Mouse (Mus musculus) MEL (cell line): ENCODE measurements around the gene Dnm2. TPM values are rescaled to one million over a fixed set of nuclear protein-coding genes. Genes with fewer than 3 reads are reported as not detected.
A peak's percentile ranks its signal among the peaks of the same experiment; 100 is the strongest.

ENCODE experiments used
- DNase-seq: peaks from one replicate; pipeline ENCODE4 v3.0.0; 2011; ENCODE audit warnings: low read depth, low spot score
- H3K27ac ChIP-seq: 2 replicates; pipeline ENCODE4 v1.5.1; 2012; ENCODE audit warnings: low read depth, mild to moderate bottlenecking, control low read depth, low read length, moderate library complexity; ENCODE audit not compliant: control insufficient read depth
- H3K27me3 ChIP-seq, 2 experiments: fragments of 150-350 bp in 1 of 2; sonication (generic) in 1 of 2; 2 replicates each; pipeline ENCODE4 v1.6.1; 2012; ENCODE audit warnings: low read length in 2 of 2, mild to moderate bottlenecking in 2 of 2, improper control_type of control experiment in 1 of 2, moderate library complexity in 1 of 2; ENCODE audit not compliant: insufficient read depth in 2 of 2, control insufficient read depth in 1 of 2
- H3K36me3 ChIP-seq, 2 experiments: 2 replicates each; pipeline ENCODE4 v1.6.1; 2012 to 2014; ENCODE audit warnings: low read length in 2 of 2, improper control_type of control experiment in 1 of 2, inconsistent platforms in 1 of 2, mild to moderate bottlenecking in 1 of 2; ENCODE audit not compliant: insufficient read depth in 2 of 2, control insufficient read depth in 1 of 2
- H3K4me1 ChIP-seq, 2 experiments: fragments of 150-350 bp in 1 of 2; sonication (generic) in 1 of 2; 2 replicates each; pipeline ENCODE4 v1.6.1; 2012; ENCODE audit warnings: low read length in 2 of 2, improper control_type of control experiment in 1 of 2, mild to moderate bottlenecking in 1 of 2; ENCODE audit not compliant: insufficient read depth in 2 of 2, control insufficient read depth in 1 of 2
- H3K4me3 ChIP-seq, 2 experiments: fragments of 150-350 bp in 1 of 2; sonication (generic) in 1 of 2; 2 replicates each; pipeline ENCODE4 v1.5.1; 2012; ENCODE audit warnings: low read depth in 2 of 2, low read length in 2 of 2, mild to moderate bottlenecking in 2 of 2, moderate library complexity in 2 of 2, control low read depth in 1 of 2, improper control_type of control experiment in 1 of 2; ENCODE audit not compliant: control insufficient read depth in 1 of 2, insufficient read depth in 1 of 2
- H3K79me2 ChIP-seq: 2 replicates; pipeline ENCODE4 v1.6.1; 2012; ENCODE audit warnings: mild to moderate bottlenecking, low read length, moderate library complexity; ENCODE audit not compliant: control insufficient read depth, poor library complexity, insufficient read depth
- H3K9ac ChIP-seq: 2 replicates; pipeline ENCODE4 v1.6.1; 2012; ENCODE audit warnings: low read depth, mild to moderate bottlenecking, control low read depth, low read length, moderate library complexity; ENCODE audit not compliant: control insufficient read depth, poor library complexity, severe bottlenecking
- H3K9me3 ChIP-seq: fragments of 150-350 bp; sonication (generic); replicated peaks from 2 replicates; pipeline ENCODE4 v1.6.1; 2012; ENCODE audit warnings: mild to moderate bottlenecking, low read length, improper control_type of control experiment, moderate library complexity; ENCODE audit not compliant: insufficient read depth
- BHLHE40 ChIP-seq: IDR thresholded peaks from 2 replicates; pipeline ENCODE4 v1.6.1; 2012; ENCODE audit warnings: low read depth, mild to moderate bottlenecking, inconsistent platforms, low read length, improper control_type of control experiment, borderline replicate concordance
- CHD1 ChIP-seq: IDR thresholded peaks from 2 replicates; pipeline ENCODE4 v1.6.1; 2012; ENCODE audit warnings: low read depth, mild to moderate bottlenecking, inconsistent platforms, low read length, improper control_type of control experiment
- CHD2 ChIP-seq: IDR thresholded peaks from 2 replicates; pipeline ENCODE4 v1.6.1; 2011; ENCODE audit warnings: low read length, improper control_type of control experiment
- CTCF ChIP-seq, 3 experiments: IDR thresholded peaks in 2 of 3; conservative IDR thresholded peaks in 1 of 3; 2 replicates each; pipeline ENCODE4 v1.5.1; 2011 to 2012; ENCODE audit warnings: low read length in 3 of 3, low read depth in 2 of 3, mild to moderate bottlenecking in 2 of 3, improper control_type of control experiment in 1 of 3, inconsistent platforms in 1 of 3, mixed read lengths in 1 of 3, moderate library complexity in 1 of 3; ENCODE audit not compliant: control insufficient read depth in 1 of 3, insufficient read depth in 1 of 3, poor library complexity in 1 of 3, severe bottlenecking in 1 of 3
- E2F4 ChIP-seq: IDR thresholded peaks from 2 replicates; pipeline ENCODE4 v1.6.1; 2011; ENCODE audit warnings: low read depth, low read length, improper control_type of control experiment, borderline replicate concordance
- ELF1 ChIP-seq: IDR thresholded peaks from 2 replicates; pipeline ENCODE4 v1.6.1; 2014; ENCODE audit warnings: low read depth, mild to moderate bottlenecking, inconsistent platforms, low read length, improper control_type of control experiment, moderate library complexity
- EP300 ChIP-seq, 2 experiments: IDR thresholded peaks; 2 replicates each; pipeline ENCODE4 v1.6.1; 2011; ENCODE audit warnings: improper control_type of control experiment in 2 of 2, low read length in 2 of 2, low read depth in 1 of 2, mild to moderate bottlenecking in 1 of 2
- GABPA ChIP-seq: IDR thresholded peaks from 2 replicates; pipeline ENCODE4 v1.6.1; 2012; ENCODE audit warnings: low read depth, mild to moderate bottlenecking, inconsistent platforms, low read length, improper control_type of control experiment, moderate library complexity
- GATA1 ChIP-seq: IDR thresholded peaks from 2 replicates; pipeline ENCODE4 v1.6.1; 2011; ENCODE audit warnings: low read depth, low read length, improper control_type of control experiment
- JUND ChIP-seq: IDR thresholded peaks from 2 replicates; pipeline ENCODE4 v1.6.1; 2011; ENCODE audit warnings: low read depth, mild to moderate bottlenecking, improper control_type of control experiment, low read length
- KAT2A ChIP-seq: conservative IDR thresholded peaks from 2 replicates; pipeline ENCODE4 v1.6.1; 2012; ENCODE audit warnings: low read depth, low read length, improper control_type of control experiment, inconsistent platforms
- MAFK ChIP-seq: IDR thresholded peaks from 2 replicates; pipeline ENCODE4 v1.6.1; 2011; ENCODE audit warnings: low read depth, mild to moderate bottlenecking, low read length, improper control_type of control experiment, borderline replicate concordance
- MAZ ChIP-seq: IDR thresholded peaks from 2 replicates; pipeline ENCODE4 v1.6.1; 2012; ENCODE audit warnings: low read depth, mild to moderate bottlenecking, inconsistent platforms, low read length, improper control_type of control experiment
- MXI1 ChIP-seq: IDR thresholded peaks from 2 replicates; pipeline ENCODE4 v1.6.1; 2011; ENCODE audit warnings: mild to moderate bottlenecking, low read depth, low read length, improper control_type of control experiment
- MYB ChIP-seq: IDR thresholded peaks from 2 replicates; pipeline ENCODE4 v1.6.1; 2011; ENCODE audit warnings: mild to moderate bottlenecking, low read depth, low read length, improper control_type of control experiment
- MYC ChIP-seq: IDR thresholded peaks from 2 replicates; pipeline ENCODE4 v1.6.1; 2011; ENCODE audit warnings: low read depth, mild to moderate bottlenecking, low read length, improper control_type of control experiment, moderate library complexity
- NELFE ChIP-seq: IDR thresholded peaks from 2 replicates; pipeline ENCODE4 v1.6.1; 2011; ENCODE audit warnings: low read depth, low read length, improper control_type of control experiment
- POLR2A ChIP-seq, 2 experiments: IDR thresholded peaks; 2 replicates each; pipeline ENCODE4 v1.6.1; 2011 to 2012; ENCODE audit warnings: low read length in 2 of 2, mild to moderate bottlenecking in 2 of 2, control low read depth in 1 of 2, improper control_type of control experiment in 1 of 2, low read depth in 1 of 2, moderate library complexity in 1 of 2; ENCODE audit not compliant: control insufficient read depth in 1 of 2, insufficient read depth in 1 of 2, poor library complexity in 1 of 2
- POLR2AphosphoS5 ChIP-seq: IDR thresholded peaks from 2 replicates; pipeline ENCODE4 v1.6.1; 2012; ENCODE audit warnings: low read depth, borderline replicate concordance, mild to moderate bottlenecking, inconsistent platforms, low read length, moderate library complexity, mixed read lengths
- RAD21 ChIP-seq: IDR thresholded peaks from 2 replicates; pipeline ENCODE4 v1.6.1; 2011; ENCODE audit warnings: mild to moderate bottlenecking, low read depth, low read length, improper control_type of control experiment
- RCOR1 ChIP-seq: IDR thresholded peaks from 2 replicates; pipeline ENCODE4 v1.6.1; 2012; ENCODE audit warnings: low read depth, mild to moderate bottlenecking, inconsistent platforms, low read length, improper control_type of control experiment
- SIN3A ChIP-seq: IDR thresholded peaks from 2 replicates; pipeline ENCODE4 v1.6.1; 2012; ENCODE audit warnings: low read length, improper control_type of control experiment, inconsistent platforms
- SMC3 ChIP-seq: IDR thresholded peaks from 2 replicates; pipeline ENCODE4 v1.6.1; 2011; ENCODE audit warnings: low read depth, low read length, improper control_type of control experiment
- TCF12 ChIP-seq: IDR thresholded peaks from 2 replicates; pipeline ENCODE4 v1.6.1; 2014; ENCODE audit warnings: low read depth, mild to moderate bottlenecking, inconsistent platforms, low read length, improper control_type of control experiment, moderate library complexity
- UBTF ChIP-seq: IDR thresholded peaks from 2 replicates; pipeline ENCODE4 v1.6.1; 2012; ENCODE audit warnings: low read depth, mild to moderate bottlenecking, inconsistent platforms, low read length, improper control_type of control experiment, moderate library complexity, borderline replicate concordance; ENCODE audit not compliant: insufficient read depth
- USF2 ChIP-seq, 2 experiments: IDR thresholded peaks; 2 replicates each; pipeline ENCODE4 v1.6.1; 2011 to 2012; ENCODE audit warnings: improper control_type of control experiment in 2 of 2, low read length in 2 of 2, borderline replicate concordance in 1 of 2, inconsistent platforms in 1 of 2, low read depth in 1 of 2, mild to moderate bottlenecking in 1 of 2; ENCODE audit not compliant: insufficient read depth in 1 of 2
- ZC3H11A ChIP-seq: IDR thresholded peaks from 2 replicates; pipeline ENCODE4 v1.6.1; 2012; ENCODE audit warnings: low read depth, mild to moderate bottlenecking, inconsistent platforms, low read length, improper control_type of control experiment
- ZKSCAN1 ChIP-seq: IDR thresholded peaks from 2 replicates; pipeline ENCODE4 v1.6.1; 2012; ENCODE audit warnings: low read depth, mild to moderate bottlenecking, inconsistent platforms, low read length, improper control_type of control experiment, moderate library complexity
- ZNF384 ChIP-seq: IDR thresholded peaks from 2 replicates; pipeline ENCODE4 v1.6.1; 2012; ENCODE audit warnings: low read depth, mild to moderate bottlenecking, inconsistent platforms, low read length, improper control_type of control experiment
- polyA plus RNA-seq, 2 experiments: library from polyadenylated mRNA; stranded (reverse) in 1 of 2; unstranded in 1 of 2; fragments of >175 nt in 1 of 2; fragments of >200 nt in 1 of 2; gene quantifications; 2 replicates each; pipeline versions ENCODE4 v1.2.1 to v1.2.4; 2012; ENCODE audit warnings: low replicate concordance in 2 of 2, low read depth in 1 of 2; ENCODE audit not compliant: insufficient read length in 2 of 2, insufficient read depth in 1 of 2, missing spikeins in 1 of 2
- total RNA-seq: library from RNA; depleted of rRNA; stranded (reverse); fragments of 300-350 nt; gene quantifications from 2 replicates; pipeline ENCODE4 v1.2.3, GENCODE M21; 2012; rRNA removed

Dnm2 gene
- total RNA-seq (110 and 117 TPM in 2 replicates), polyA plus RNA-seq (100 to 1,000 TPM; 237 to 832 TPM)

- peak; percentile 79; the same call in 1 of the 2 replicates for TF ChIP-seq GATA1
- TF ChIP-seq MYB: no peak
- peak; percentile 97 for TF ChIP-seq UBTF
- TF ChIP-seq POLR2A (IDR thresholded peaks at IDR 0.05; ENCODE audit: control insufficient read depth in 1 of 2, insufficient read depth in 1 of 2, low read depth in 1 of 2, low read length in 2 of 2, poor library complexity in 1 of 2): peak in 1 of 2 experiments; percentile 96; a peak in 2 of 4 replicates
- Histone ChIP-seq H3K27me3 (no peaks in the 10 kb centered on the region), H3K9ac (peak within 1 kb of the TSS; percentile 79), H3K9me3 (no peaks in the 10 kb centered on the region), H3K36me3 (peaks cover 3 to 42% of the 10 kb centered on the region in 2 experiments; a peak in 3 of 4 replicates), H3K27ac (peak within 1 kb of the TSS; percentile 70), H3K4me3 (peak within 1 kb of the TSS; percentile 53 to 78), H3K4me1 (peaks cover 17 to 41% of the 10 kb centered on the region in 2 experiments), H3K79me2 (peaks cover 50% of the 10 kb centered on the region)
- DNase-seq: peak; percentile 100
These were observed at the start of gene Dnm2 for GRCm38 (mm10) chr9:21424631-21425555. TSS of gene Dnm2 (plus strand) at chr9:21424908.

- Histone ChIP-seq H3K4me3 (no peak overlapping the region), H3K27me3 (no peaks in the 10 kb centered on the region), H3K27ac (no peak overlapping the region), H3K9me3 (no peaks in the 10 kb centered on the region), H3K36me3 (peaks cover 53 to 77% of the 10 kb centered on the region in 2 experiments), H3K4me1 (peaks cover 20 to 23% of the 10 kb centered on the region in 2 experiments), H3K79me2 (peaks cover 95% of the 10 kb centered on the region), H3K9ac (no peak overlapping the region)
- peak; percentile 79 for DNase-seq
- no peak for TF ChIP-seq MAFK
- no peak for TF ChIP-seq SMC3
- TF ChIP-seq NELFE: no peak
- TF ChIP-seq ZKSCAN1: no peak
- no peak for TF ChIP-seq ELF1
- no peak for TF ChIP-seq USF2 (IDR thresholded peaks at IDR 0.05; ENCODE audit: borderline replicate concordance in 1 of 2, insufficient read depth in 1 of 2, low read depth in 1 of 2, low read length in 2 of 2)
- peak; percentile 46; the same call in 1 of the 2 replicates for TF ChIP-seq BHLHE40
- TF ChIP-seq TCF12: peak; percentile 91
- TF ChIP-seq JUND: no peak
- TF ChIP-seq CHD2: no peak; the same call in 1 of the 2 replicates
- peak; percentile 88 to 91 for TF ChIP-seq EP300 (IDR thresholded peaks at IDR 0.05; ENCODE audit: low read depth in 1 of 2, low read length in 2 of 2)
- no peak for TF ChIP-seq ZC3H11A
- no peak for TF ChIP-seq GABPA
- no peak for TF ChIP-seq CTCF (IDR thresholded peaks at IDR 0.05 in 2 of 3, conservative IDR thresholded peaks at IDR 0.05 in 1 of 3; ENCODE audit: control insufficient read depth in 1 of 3, insufficient read depth in 1 of 3, low read depth in 2 of 3, low read length in 3 of 3, poor library complexity in 1 of 3, severe bottlenecking in 1 of 3)
- TF ChIP-seq UBTF: no peak
- TF ChIP-seq SIN3A: peak; percentile 30; the same call in 1 of the 2 replicates
- TF ChIP-seq MYC: no peak
- no peak for TF ChIP-seq MXI1
- peak; percentile 97 for TF ChIP-seq RCOR1
- TF ChIP-seq KAT2A: no peak
- TF ChIP-seq ZNF384: no peak
- TF ChIP-seq E2F4: no peak
- peak; percentile 93 for TF ChIP-seq GATA1
- no peak for TF ChIP-seq POLR2AphosphoS5
- no peak for TF ChIP-seq MAZ
- TF ChIP-seq CHD1: no peak
- no peak for TF ChIP-seq RAD21
These were observed 45.5 kb upstream of the Dnm2 start for GRCm38 (mm10) chr9:21379195-21379594.
